Mouse (Mus musculus): ENCODE measurements at regions not wholly inside any gene's neighbourhood (a gene's known extent, or its start where the extent isn't known, plus 50 kb on each side); places are given as distances from the start of the nearest gene placed in this dataset.

DNA sequence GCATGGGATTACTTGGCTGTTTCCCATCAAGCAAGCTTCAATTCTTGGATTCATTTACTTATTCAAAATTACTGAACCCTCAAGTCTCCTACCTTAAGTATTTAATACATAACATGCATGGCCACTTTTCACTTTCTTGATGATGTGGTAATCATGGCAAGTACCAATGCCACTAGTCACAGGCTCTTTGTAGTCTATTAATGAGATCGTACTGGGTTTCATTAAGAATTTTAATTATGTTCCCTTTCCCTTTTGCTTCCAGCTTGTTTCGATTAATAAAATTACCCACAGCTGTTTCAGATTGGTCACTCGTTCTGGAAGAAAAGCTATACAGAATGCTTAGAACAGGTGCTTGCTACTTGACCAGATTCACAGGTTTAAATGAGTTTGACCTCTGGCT is 238.6 kb downstream of the Nr4a2 start:
- no peak for TF ChIP-seq ZC3H11A (IDR thresholded peaks at IDR 0.05; ENCODE audit: borderline replicate concordance, low read depth, low read length)
- TF ChIP-seq ZNF384 (IDR thresholded peaks at IDR 0.05; ENCODE audit: low read depth, low read length): no peak
- no peak for TF ChIP-seq HCFC1 (IDR thresholded peaks at IDR 0.05; ENCODE audit: borderline replicate concordance, insufficient read depth, low read length)
- no peak for TF ChIP-seq CHD2 (IDR thresholded peaks at IDR 0.05; ENCODE audit: low read depth, low read length)
